Mouse (Mus musculus) intestine, postnatal 0 days (tissue): ENCODE measurements around the gene Slfn2. TPM values are rescaled to one million over a fixed set of nuclear protein-coding genes. Genes with fewer than 3 reads are reported as not detected.
"Not testable (repeated sequence)": the region's sequence is repeated elsewhere in the genome, so short reads cannot be mapped to it uniquely, and the experiment has no call there.

Experiments
- ATAC-seq: fragments of 200-750 bp; cut with Nextera tagmentation; 2 replicates; pipeline ENCODE4 v1.8.0; 2017; ENCODE audit warnings: mild to moderate bottlenecking, moderate TSS enrichment, moderate library complexity
- H3K27ac ChIP-seq: fragments of 300-500 bp; sonication (generic); 2 replicates; pipeline ENCODE4 v1.5.1; 2014; ENCODE audit warnings: mild to moderate bottlenecking, low read depth, low read length, moderate library complexity
- H3K27me3 ChIP-seq: fragments of 300-500 bp; sonication (generic); replicated peaks from 2 replicates; pipeline ENCODE4 v1.6.1; 2014; ENCODE audit warnings: low read length, mixed read lengths; ENCODE audit not compliant: control insufficient read depth, insufficient read depth
- H3K36me3 ChIP-seq: fragments of 300-500 bp; sonication (generic); 2 replicates; pipeline ENCODE4 v1.6.1; 2014; ENCODE audit warnings: mild to moderate bottlenecking, moderate library complexity; ENCODE audit not compliant: control insufficient read depth, insufficient read depth
- H3K4me1 ChIP-seq: fragments of 300-500 bp; sonication (generic); replicated peaks from 2 replicates; pipeline ENCODE4 v1.6.1; 2014; ENCODE audit warnings: antibody characterized with exemption, low read length, mixed read lengths; ENCODE audit not compliant: control insufficient read depth, insufficient read depth
- H3K4me2 ChIP-seq: fragments of 300-500 bp; sonication (generic); replicated peaks from 2 replicates; pipeline ENCODE4 v1.6.1; 2014; ENCODE audit warnings: low read depth, mild to moderate bottlenecking, moderate library complexity
- H3K4me3 ChIP-seq: fragments of 300-500 bp; sonication (generic); 2 replicates; pipeline ENCODE4 v1.5.1; 2014; ENCODE audit warnings: low read depth, low read length
- H3K9ac ChIP-seq: fragments of 300-500 bp; sonication (generic); 2 replicates; pipeline ENCODE4 v1.6.1; 2014; ENCODE audit warnings: mild to moderate bottlenecking, low read depth, low read length
- H3K9me3 ChIP-seq: fragments of 300-500 bp; sonication (generic); 2 replicates; pipeline ENCODE4 v1.6.1; 2016; ENCODE audit warnings: mixed run types; ENCODE audit not compliant: control insufficient read depth
- CTCF ChIP-seq: sonication (generic); IDR thresholded peaks from 2 replicates; pipeline ENCODE4 v1.5.1; 2016; ENCODE audit warnings: low read depth, mild to moderate bottlenecking, control low read depth, antibody characterized with exemption, moderate library complexity
- WGBS: fragments of 180-500 bp; shearing (Covaris S2); extraction: QIAGEN DNeasy Blood & Tissue Kit; methylation state at CpG from one replicate; pipeline ENCODE4 v1.1.7; 2014; 5-methylcytosine and 5-hydroxymethylcytosine counted together
- polyA plus RNA-seq: library from polyadenylated mRNA; unstranded; fragments of >200 nt; fragmentation: Nextera tagmentation; extraction: Ambion mirVana; gene quantifications from 2 replicates; pipeline ENCODE4 v1.2.1, GENCODE M21; 2015

Slfn2 gene
- polyA plus RNA-seq = 21.0 and 21.5 TPM in 2 replicates

- Histone ChIP-seq H3K4me2 (peak within 1 kb of the TSS; percentile 59), H3K9me3 (no peaks in the 10 kb centered on the region), H3K27ac (no peak within 1 kb of the TSS; the same call in 1 of the 2 replicates), H3K9ac (peak within 1 kb of the TSS; percentile 34; the same call in 1 of the 2 replicates), H3K27me3 (no peaks in the 10 kb centered on the region), H3K4me1 (no peaks in the 10 kb centered on the region), H3K4me3 (peak within 1 kb of the TSS; percentile 24), H3K36me3 (no peaks in the 10 kb centered on the region)
- peak; percentile 60 for ATAC-seq
- no peak for TF ChIP-seq CTCF
- WGBS = 97% methylated on average over 2 of the region's 2 CpGs
These were observed at the start of gene Slfn2 for GRCm38 (mm10) chr11:83064946-83065345. Gene Slfn2 (plus strand): TSS chr11:83065112.

DNA sequence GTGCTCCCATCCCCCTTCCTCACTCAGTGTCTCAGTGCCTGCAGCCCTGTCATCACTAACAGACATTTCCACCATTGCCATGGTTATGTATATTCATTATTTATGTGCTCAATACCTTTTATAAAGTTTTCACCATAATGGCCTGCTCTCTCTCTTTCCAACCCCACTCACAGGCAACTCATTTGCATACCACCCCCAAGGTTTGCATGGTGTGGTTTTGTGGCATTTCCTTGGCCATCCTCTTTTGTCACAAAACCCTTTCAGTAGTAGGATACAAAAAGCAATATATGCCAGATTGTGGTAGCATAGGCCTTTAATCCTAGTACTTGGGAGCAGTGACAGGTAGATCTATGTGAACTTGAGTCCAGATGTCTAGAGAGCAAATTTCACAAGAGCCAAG is 48.8 kb upstream of the Slfn2 start:
- no peaks in the 10 kb centered on the region for H3K4me1 ChIP-seq
- no peaks in the 10 kb centered on the region for H3K9me3 ChIP-seq
- no peak overlapping the region for H3K4me3 ChIP-seq
- H3K9ac ChIP-seq = no peak overlapping the region
- H3K36me3 ChIP-seq = no peaks in the 10 kb centered on the region
- no peak for TF ChIP-seq CTCF
- H3K4me2 ChIP-seq = no peak overlapping the region
- ATAC-seq = no peak
- no peak overlapping the region for H3K27ac ChIP-seq
- H3K27me3 ChIP-seq = no peaks in the 10 kb centered on the region

DNA sequence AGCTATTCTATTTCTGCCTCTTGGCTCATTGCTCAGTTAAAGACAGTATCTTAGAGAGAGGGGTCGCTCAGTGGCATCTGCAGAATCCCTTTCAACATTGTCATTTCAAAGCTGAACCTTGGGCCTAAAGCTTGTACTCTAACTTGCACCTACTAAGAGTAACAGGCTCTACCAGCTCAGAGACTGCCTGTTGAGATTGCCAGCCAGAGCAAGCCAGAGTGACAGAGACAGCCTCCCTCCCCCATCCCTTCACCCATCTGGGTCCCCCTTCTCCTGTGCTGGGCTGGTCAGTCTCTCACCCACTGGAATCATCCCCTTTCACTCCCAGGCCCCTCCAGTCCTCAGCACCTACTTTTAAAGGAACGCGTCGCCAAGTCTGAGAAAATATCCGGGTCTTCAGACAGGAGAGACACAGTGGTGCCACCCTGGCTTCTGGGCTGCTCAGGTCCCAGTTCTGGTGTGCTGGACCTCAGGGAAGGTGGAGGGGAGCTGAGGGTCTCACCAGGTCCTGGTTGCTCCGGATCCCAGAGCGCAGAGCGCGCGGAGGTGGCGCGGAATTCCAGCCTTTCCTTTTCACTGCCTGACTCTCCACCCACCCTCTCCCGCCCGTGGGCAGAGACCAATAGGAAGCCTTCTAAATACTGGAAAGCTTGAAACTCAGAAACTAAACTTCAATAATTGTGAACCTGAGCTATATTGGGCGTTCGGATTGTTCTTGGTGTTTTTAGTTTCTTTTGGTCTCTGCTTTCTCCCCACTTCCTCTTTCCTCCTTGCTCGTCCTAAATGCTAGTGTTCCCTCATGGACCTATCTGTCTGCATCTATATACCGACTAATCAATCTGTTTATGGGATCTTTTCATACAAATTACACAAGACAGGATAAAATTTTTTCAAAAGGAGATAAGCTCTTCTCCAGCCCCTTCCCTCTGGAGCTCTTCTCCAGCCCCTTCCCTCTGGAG is 45.1 kb upstream of the Slfn2 start:
- H3K27me3 ChIP-seq, H3K4me3 ChIP-seq, H3K4me1 ChIP-seq, H3K27ac ChIP-seq, ATAC-seq, H3K9me3 ChIP-seq, H3K36me3 ChIP-seq, H3K9ac ChIP-seq: not testable (repeated sequence)
- peak overlapping the region; percentile 33 for H3K4me2 ChIP-seq
- 80% methylated on average over 18 of the region's 18 CpGs for WGBS

- no peak for ATAC-seq
- H3K4me3 ChIP-seq = no peak within 1 kb of the TSS
- no peak within 1 kb of the TSS for H3K9ac ChIP-seq
- TF ChIP-seq CTCF = no peak
- WGBS = 57% methylated on average over 5 of the region's 5 CpGs
- no peaks in the 10 kb centered on the region for H3K36me3 ChIP-seq
- peak within 1 kb of the TSS; percentile 33 for H3K4me2 ChIP-seq
- H3K4me1 ChIP-seq = no peaks in the 10 kb centered on the region
- H3K9me3 ChIP-seq = no peaks in the 10 kb centered on the region
- no peak within 1 kb of the TSS for H3K27ac ChIP-seq
- no peaks in the 10 kb centered on the region for H3K27me3 ChIP-seq
These were observed 44.3 kb upstream of the Slfn2 start, which contains the start of gene Slfn8 for GRCm38 (mm10) chr11:83020621-83021020. Gene Slfn8 (minus strand): TSS chr11:83020810.

DNA sequence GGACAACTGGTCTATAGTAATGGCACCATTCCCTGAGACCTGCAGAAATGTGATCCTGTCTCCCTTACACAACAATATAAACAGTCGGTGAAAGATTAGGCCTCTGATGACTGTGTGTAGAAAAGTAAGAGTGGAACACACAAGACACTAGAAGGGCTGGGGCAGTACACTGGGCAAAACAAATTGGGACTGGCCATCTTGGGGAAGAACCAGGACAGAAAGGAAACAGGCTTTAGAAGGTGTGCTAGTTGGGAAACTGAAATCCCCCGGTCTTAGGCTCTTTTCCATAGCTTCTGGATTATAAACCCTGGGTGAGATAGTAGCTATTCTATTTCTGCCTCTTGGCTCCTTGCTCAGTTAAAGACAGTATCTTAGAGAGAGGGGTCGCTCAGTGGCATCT is 26.2 kb upstream of the Slfn2 start:
- not testable (repeated sequence) for H3K36me3 ChIP-seq, H3K9me3 ChIP-seq, H3K4me3 ChIP-seq, H3K4me2 ChIP-seq, H3K27ac ChIP-seq, ATAC-seq, H3K27me3 ChIP-seq, H3K9ac ChIP-seq, H3K4me1 ChIP-seq
- 73% methylated on average over 3 of the region's 3 CpGs for WGBS

DNA sequence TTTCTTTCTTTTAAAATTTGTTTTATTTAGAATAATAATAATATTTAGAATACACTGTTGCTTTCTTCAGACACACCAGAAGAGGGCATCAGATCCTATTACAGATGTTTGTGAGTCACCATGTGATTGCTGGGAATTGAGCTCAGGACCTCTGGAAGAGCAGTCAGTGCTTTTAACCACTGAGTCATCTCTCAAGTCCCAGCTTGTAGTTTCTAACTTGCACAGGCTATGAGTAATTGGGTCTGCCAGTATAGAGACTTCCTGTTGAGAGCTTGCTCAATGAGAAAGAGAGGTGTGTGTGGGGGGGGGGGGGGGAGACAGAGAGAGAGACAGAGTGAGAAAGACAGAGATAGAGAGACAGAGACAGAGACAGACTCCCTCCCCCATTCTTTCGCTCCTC is 25.8 kb upstream of the Slfn2 start:
- Histone ChIP-seq H3K4me3 (no peak overlapping the region), H3K4me2 (peak overlapping the region; percentile 56; the same call in 1 of the 2 replicates), H3K36me3 (no peaks in the 10 kb centered on the region), H3K27me3 (no peaks in the 10 kb centered on the region), H3K4me1 (no peaks in the 10 kb centered on the region), H3K9me3 (no peaks in the 10 kb centered on the region), H3K27ac (no peak overlapping the region), H3K9ac (no peak overlapping the region)
- ATAC-seq = no peak
- no peak for TF ChIP-seq CTCF
- WGBS = 67% methylated on average over 1 of the region's 1 CpGs
